Mouse (Mus musculus) MEL (cell line): ENCODE results near the gene Psmd11.
A peak's percentile ranks its signal among the peaks of the same experiment; 100 is the strongest.

ENCODE experiments used
- BHLHE40 ChIP-seq: IDR thresholded peaks from 2 replicates; pipeline ENCODE4 v1.6.1; 2012; ENCODE audit warnings: low read depth, mild to moderate bottlenecking, inconsistent platforms, low read length, improper control_type of control experiment, borderline replicate concordance
- CTCF ChIP-seq, 3 experiments: IDR thresholded peaks in 2 of 3; conservative IDR thresholded peaks in 1 of 3; 2 replicates each; pipeline ENCODE4 v1.5.1; 2011 to 2012; ENCODE audit warnings: low read length in 3 of 3, low read depth in 2 of 3, mild to moderate bottlenecking in 2 of 3, improper control_type of control experiment in 1 of 3, inconsistent platforms in 1 of 3, mixed read lengths in 1 of 3, moderate library complexity in 1 of 3; ENCODE audit not compliant: control insufficient read depth in 1 of 3, insufficient read depth in 1 of 3, poor library complexity in 1 of 3, severe bottlenecking in 1 of 3
- EP300 ChIP-seq, 2 experiments: IDR thresholded peaks; 2 replicates each; pipeline ENCODE4 v1.6.1; 2011; ENCODE audit warnings: improper control_type of control experiment in 2 of 2, low read length in 2 of 2, low read depth in 1 of 2, mild to moderate bottlenecking in 1 of 2
- ETS1 ChIP-seq: IDR thresholded peaks from 2 replicates; pipeline ENCODE4 v1.6.1; 2012; ENCODE audit warnings: low read depth, mild to moderate bottlenecking, inconsistent platforms, low read length, improper control_type of control experiment, moderate library complexity
- GATA1 ChIP-seq: IDR thresholded peaks from 2 replicates; pipeline ENCODE4 v1.6.1; 2011; ENCODE audit warnings: low read depth, low read length, improper control_type of control experiment
- HCFC1 ChIP-seq: IDR thresholded peaks from 2 replicates; pipeline ENCODE4 v1.6.1; 2012; ENCODE audit warnings: low read depth, mild to moderate bottlenecking, inconsistent platforms, low read length, improper control_type of control experiment, moderate library complexity
- MEF2A ChIP-seq: IDR thresholded peaks from 2 replicates; pipeline ENCODE4 v1.6.1; 2014; ENCODE audit warnings: low read depth, mild to moderate bottlenecking, inconsistent platforms, low read length, improper control_type of control experiment; ENCODE audit not compliant: poor library complexity, insufficient replicate concordance, severe bottlenecking; ENCODE audit errors: extremely low read depth
- MXI1 ChIP-seq: IDR thresholded peaks from 2 replicates; pipeline ENCODE4 v1.6.1; 2011; ENCODE audit warnings: mild to moderate bottlenecking, low read depth, low read length, improper control_type of control experiment
- NELFE ChIP-seq: IDR thresholded peaks from 2 replicates; pipeline ENCODE4 v1.6.1; 2011; ENCODE audit warnings: low read depth, low read length, improper control_type of control experiment
- POLR2AphosphoS2 ChIP-seq: IDR thresholded peaks from 2 replicates; pipeline ENCODE4 v1.6.1; 2011; ENCODE audit warnings: low read length, improper control_type of control experiment
- TAL1 ChIP-seq: IDR thresholded peaks from 2 replicates; pipeline ENCODE4 v1.6.1; 2012; ENCODE audit warnings: mild to moderate bottlenecking, inconsistent platforms, low read length, moderate library complexity, mixed read lengths
- ZC3H11A ChIP-seq: IDR thresholded peaks from 2 replicates; pipeline ENCODE4 v1.6.1; 2012; ENCODE audit warnings: low read depth, mild to moderate bottlenecking, inconsistent platforms, low read length, improper control_type of control experiment
- ZNF384 ChIP-seq: IDR thresholded peaks from 2 replicates; pipeline ENCODE4 v1.6.1; 2012; ENCODE audit warnings: low read depth, mild to moderate bottlenecking, inconsistent platforms, low read length, improper control_type of control experiment

GRCm38 (mm10) chr11:80383626-80384046 lies 44.8 kb upstream of the Psmd11 start:
- TF ChIP-seq CTCF (IDR thresholded peaks at IDR 0.05 in 2 of 3, conservative IDR thresholded peaks at IDR 0.05 in 1 of 3; ENCODE audit: control insufficient read depth in 1 of 3, insufficient read depth in 1 of 3, low read depth in 2 of 3, low read length in 3 of 3, poor library complexity in 1 of 3, severe bottlenecking in 1 of 3), result no peak
- TF ChIP-seq ETS1, result peak; percentile 83
- peak; percentile 89 for TF ChIP-seq GATA1
- TF ChIP-seq NELFE, result no peak
- peak; percentile 25; the same call in 1 of the 2 replicates for TF ChIP-seq TAL1
- TF ChIP-seq ZNF384, result peak; percentile 98
- peak; percentile 84 to 95 for TF ChIP-seq EP300 (IDR thresholded peaks at IDR 0.05; ENCODE audit: low read depth in 1 of 2, low read length in 2 of 2)
- TF ChIP-seq HCFC1, result peak; percentile 56; the same call in 1 of the 2 replicates
- TF ChIP-seq ZC3H11A, result no peak
- no peak for TF ChIP-seq MEF2A
- TF ChIP-seq MXI1, result no peak
- no peak for TF ChIP-seq BHLHE40
- no peak for TF ChIP-seq POLR2AphosphoS2
